Mouse (Mus musculus): ENCODE measurements around the gene Acly.

- TF ChIP-seq CTCF (IDR thresholded peaks at IDR 0.05; ENCODE audit: low read depth, low read length) (no peak), POLR2AphosphoS5 (IDR thresholded peaks at IDR 0.05; ENCODE audit: insufficient replicate concordance, low read depth, low read length) (no peak), GATA2 (IDR thresholded peaks at IDR 0.05; ENCODE audit: borderline replicate concordance, low read depth, low read length) (no peak), GATA1 (IDR thresholded peaks at IDR 0.05; ENCODE audit: borderline replicate concordance, low read length) (no peak)
These were observed 56.2 kb downstream of the Acly start for GRCm38 (mm10) chr11:100471352-100472196.
